Mouse (Mus musculus) megakaryocyte, embryonic 14.5 days (primary cell): Measurements from ENCODE around the gene Zfp14.

Experiments
- FLI1 ChIP-seq: IDR thresholded peaks from 2 replicates; pipeline ENCODE4 v1.6.1; 2012; ENCODE audit warnings: low read length, inconsistent platforms, mixed read lengths
- GATA1 ChIP-seq: IDR thresholded peaks from 3 replicates; pipeline ENCODE4 v1.6.1; 2012; ENCODE audit warnings: mixed read lengths, low read length, inconsistent platforms, borderline replicate concordance

DNA sequence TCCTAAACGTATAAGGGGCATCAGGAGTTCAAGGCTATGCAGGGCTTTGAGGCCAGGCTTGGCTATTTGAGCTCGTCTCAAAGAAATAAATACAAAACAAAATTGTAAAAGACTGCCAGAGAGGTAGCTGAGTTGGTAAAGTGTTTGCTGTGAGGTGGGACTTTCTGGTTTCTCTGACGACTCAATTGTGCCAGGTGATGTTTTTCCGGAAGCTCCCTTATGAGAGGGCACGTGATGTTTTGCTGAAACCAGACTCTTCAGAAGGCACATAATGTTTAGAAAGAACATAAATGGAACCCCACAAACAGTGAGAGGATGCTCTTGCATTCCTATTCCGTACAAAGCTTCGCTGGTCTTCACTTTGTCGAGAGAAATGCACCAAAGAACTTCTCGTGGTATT is 41.5 kb upstream of the Zfp14 start:
- TF ChIP-seq GATA1 (no peak), FLI1 (no peak)
